Mouse (Mus musculus): ENCODE measurements at regions not wholly inside any gene's neighbourhood (a gene's known extent, or its start where the extent isn't known, plus 50 kb on each side); places are given as distances from the start of the nearest gene placed in this dataset.

DNA sequence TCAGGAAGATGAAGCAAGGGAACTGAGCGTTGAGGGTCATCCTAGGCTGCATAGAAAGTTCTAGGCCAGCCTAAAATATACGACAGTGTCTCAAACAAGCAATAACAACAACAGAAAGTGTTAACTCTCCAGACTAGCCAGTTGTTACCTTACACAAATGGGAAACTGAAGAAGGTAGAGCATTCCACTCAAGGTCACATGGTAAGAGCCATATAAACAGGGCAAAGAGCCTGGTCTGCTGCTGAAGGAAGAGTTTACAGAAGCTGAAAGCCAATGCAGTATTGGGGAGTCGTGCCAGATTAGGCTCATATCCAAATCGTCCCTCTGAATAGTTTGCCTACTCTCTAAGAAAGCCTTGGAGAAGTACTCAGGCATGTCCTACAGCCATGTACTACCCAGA is 59.6 kb upstream of the Trabd2b start:
- Histone ChIP-seq H3K27ac (ENCODE audit: low read depth) (no peak overlapping the region), H3K4me3 (ENCODE audit: low read depth, low read length) (no peak overlapping the region), H3K4me2 (ENCODE audit: low read depth, low read length) (no peak overlapping the region), H3K9me3 (ENCODE audit: low read length) (no peaks in the 10 kb centered on the region), H3K36me3 (replicated peaks; ENCODE audit: insufficient read depth, low read length) (no peaks in the 10 kb centered on the region), H3K27me3 (ENCODE audit: insufficient read depth, low read length) (no peaks in the 10 kb centered on the region), H3K9ac (replicated peaks) (no peak overlapping the region), H3K4me1 (ENCODE audit: insufficient read depth) (no peaks in the 10 kb centered on the region)
- WGBS (ENCODE audit: insufficient replicate concordance) = 53% methylated on average over 4 of the region's 4 CpGs
- DNase-seq = no peak
- no peak for TF ChIP-seq EP300 (IDR thresholded peaks at IDR 0.05; ENCODE audit: low read depth)
- no peak for TF ChIP-seq CTCF (IDR thresholded peaks at IDR 0.05; ENCODE audit: low read depth)
- no peak for ATAC-seq

DNA sequence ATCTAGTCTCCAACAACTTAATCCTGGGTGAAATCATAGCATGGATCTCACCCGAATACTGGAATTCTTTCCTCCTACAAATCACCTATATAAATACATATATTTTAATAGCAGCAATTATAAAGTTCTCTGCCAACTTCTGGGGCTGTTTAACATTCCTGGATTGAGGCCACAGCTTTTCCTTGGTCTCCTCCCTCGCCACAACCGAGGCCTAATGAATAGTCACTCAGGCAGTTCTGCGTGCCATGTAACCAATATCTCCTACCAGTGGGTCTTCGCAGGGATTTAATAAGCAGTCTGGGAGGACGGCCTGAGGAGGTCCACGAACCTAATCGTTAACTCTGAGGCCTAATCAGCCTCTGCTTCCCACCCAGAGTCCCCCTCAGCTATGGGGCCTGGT is 56.9 kb upstream of the Trabd2b start:
- Histone ChIP-seq H3K4me3 (ENCODE audit: low read depth, low read length) (no peak overlapping the region), H3K9ac (replicated peaks) (no peak overlapping the region), H3K27me3 (ENCODE audit: insufficient read depth, low read length) (no peaks in the 10 kb centered on the region), H3K36me3 (replicated peaks; ENCODE audit: insufficient read depth, low read length) (no peaks in the 10 kb centered on the region), H3K4me1 (ENCODE audit: insufficient read depth) (no peaks in the 10 kb centered on the region), H3K9me3 (ENCODE audit: low read length) (no peaks in the 10 kb centered on the region), H3K27ac (ENCODE audit: low read depth) (no peak overlapping the region), H3K4me2 (ENCODE audit: low read depth, low read length) (no peak overlapping the region)
- no peak for ATAC-seq
- WGBS (ENCODE audit: insufficient replicate concordance) = 67% methylated on average over 8 of the region's 8 CpGs
- no peak for DNase-seq
- no peak for TF ChIP-seq CTCF (IDR thresholded peaks at IDR 0.05; ENCODE audit: low read depth)

DNA sequence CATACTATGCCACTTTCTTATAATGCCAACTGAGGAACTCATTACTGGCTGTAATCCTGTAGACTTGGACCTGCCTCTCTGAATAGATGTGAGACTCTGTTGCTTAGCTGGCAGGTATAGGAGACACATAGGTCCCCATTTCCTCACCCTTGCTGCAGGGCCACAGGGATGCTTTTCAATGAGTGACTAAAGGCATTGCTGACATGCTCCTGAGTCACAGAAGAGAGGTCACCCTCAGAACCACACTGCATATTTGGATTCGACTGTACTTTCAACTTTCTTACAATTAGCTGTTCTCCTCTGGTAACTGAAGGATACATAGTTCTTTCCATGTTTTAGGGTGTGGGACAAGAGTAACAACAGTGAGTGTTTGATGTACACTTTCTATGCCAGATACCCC is 55.2 kb upstream of the Trabd2b start:
- Histone ChIP-seq H3K9ac (replicated peaks) (no peak overlapping the region), H3K36me3 (replicated peaks; ENCODE audit: insufficient read depth, low read length) (no peaks in the 10 kb centered on the region), H3K4me2 (ENCODE audit: low read depth, low read length) (no peak overlapping the region), H3K27ac (ENCODE audit: low read depth) (no peak overlapping the region), H3K27me3 (ENCODE audit: insufficient read depth, low read length) (no peaks in the 10 kb centered on the region), H3K9me3 (ENCODE audit: low read length) (no peaks in the 10 kb centered on the region), H3K4me1 (ENCODE audit: insufficient read depth) (no peaks in the 10 kb centered on the region), H3K4me3 (ENCODE audit: low read depth, low read length) (no peak overlapping the region)
- DNase-seq (no peak), ATAC-seq (no peak)
- 58% methylated on average over 1 of the region's 1 CpGs for WGBS (ENCODE audit: insufficient replicate concordance)
- TF ChIP-seq CTCF (IDR thresholded peaks at IDR 0.05; ENCODE audit: low read depth) = no peak
- no peak for TF ChIP-seq EP300 (IDR thresholded peaks at IDR 0.05; ENCODE audit: low read depth)

DNA sequence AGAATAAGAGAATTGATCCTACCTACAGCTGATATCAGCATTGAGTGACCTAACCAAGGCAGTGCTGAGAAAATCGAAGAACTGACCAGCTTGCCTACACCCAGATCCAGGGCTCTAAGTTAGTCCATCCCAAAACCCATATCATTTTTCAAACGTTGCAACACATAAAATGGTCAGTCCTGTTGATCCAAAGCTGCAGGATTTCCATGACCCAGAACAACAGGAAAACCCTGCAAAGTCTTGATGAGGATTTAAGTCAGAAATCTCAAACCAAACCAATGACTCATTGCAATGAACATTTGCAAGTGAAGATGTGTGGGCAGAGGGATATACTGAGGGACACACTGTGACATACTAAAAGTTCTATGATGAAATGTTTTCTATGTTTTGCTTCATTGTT is 53.5 kb upstream of the Trabd2b start:
- 45% methylated on average over 2 of the region's 2 CpGs for WGBS (ENCODE audit: insufficient replicate concordance)
- DNase-seq = no peak
- H3K4me1 ChIP-seq (ENCODE audit: insufficient read depth) = no peaks in the 10 kb centered on the region
- ATAC-seq = no peak
- H3K9me3 ChIP-seq (ENCODE audit: low read length) = no peaks in the 10 kb centered on the region
- no peak for TF ChIP-seq EP300 (IDR thresholded peaks at IDR 0.05; ENCODE audit: low read depth)
- no peak for TF ChIP-seq CTCF (IDR thresholded peaks at IDR 0.05; ENCODE audit: low read depth)
- H3K9ac ChIP-seq (replicated peaks) = no peak overlapping the region
- no peaks in the 10 kb centered on the region for H3K36me3 ChIP-seq (replicated peaks; ENCODE audit: insufficient read depth, low read length)
- H3K27ac ChIP-seq (ENCODE audit: low read depth) = no peak overlapping the region
- H3K4me3 ChIP-seq (ENCODE audit: low read depth, low read length) = no peak overlapping the region
- no peaks in the 10 kb centered on the region for H3K27me3 ChIP-seq (ENCODE audit: insufficient read depth, low read length)
- H3K4me2 ChIP-seq (ENCODE audit: low read depth, low read length) = no peak overlapping the region

All from liver, postnatal 0 days (tissue).